Mouse (Mus musculus): ENCODE measurements around the gene Ssrp1. TPM values are rescaled to one million over a fixed set of nuclear protein-coding genes. Genes with fewer than 3 reads are reported as not detected.

Gene Ssrp1
- 64.4 and 82.2 TPM in 2 replicates for polyA plus RNA-seq (2012; rRNA removed)

GRCm38 (mm10) chr2:85037047-85038026 lies at the start of gene Ssrp1, which contains the start of gene P2rx3:
Gene Ssrp1 (plus strand): TSS chr2:85037234.
Gene P2rx3 (minus strand): TSS chr2:85037462.

GRCm38 (mm10) chr2:84987930-84988329 lies 49.1 kb upstream of the Ssrp1 start, which contains the start of gene Prg3:
Gene Prg3 (plus strand): TSS chr2:84988215.

GRCm38 (mm10) chr2:85047596-85048167 lies 10.6 kb downstream of the Ssrp1 start, which contains the start of gene Tnks1bp1:
Gene Tnks1bp1 (plus strand): TSS chr2:85048022.

Other genes with a start within 250 kb of the Ssrp1 start
- gene Ube2l6, start 238.4 kb upstream of the Ssrp1 start, polyA plus RNA-seq (2012; rRNA removed) = 11.1 and 16.7 TPM in 2 replicates
- not detected in 2 replicates for gene Smtnl1, start 214.6 kb upstream of the Ssrp1 start, polyA plus RNA-seq (2012; rRNA removed)
- gene Timm10, start 210.2 kb upstream of the Ssrp1 start, polyA plus RNA-seq (2012; rRNA removed) = 28.1 and 31.6 TPM in 2 replicates
- gene Slc43a1, start 198.4 kb upstream of the Ssrp1 start, polyA plus RNA-seq (2012; rRNA removed) = 10.5 and 10.6 TPM in 2 replicates
- gene Rtn4rl2, start 150.5 kb upstream of the Ssrp1 start, polyA plus RNA-seq (2012; rRNA removed) = 3.2 and 4.2 TPM in 2 replicates
- 27.0 and 31.9 TPM in 2 replicates for gene Slc43a3, start 100.7 kb upstream of the Ssrp1 start, polyA plus RNA-seq (2012; rRNA removed)
- 0.29 and 0.43 TPM in 2 replicates for gene Prg2, start 56.8 kb upstream of the Ssrp1 start, polyA plus RNA-seq (2012; rRNA removed)
- not detected in 2 replicates for gene Prg3, start 49.0 kb upstream of the Ssrp1 start, polyA plus RNA-seq (2012; rRNA removed)
- 0.49 and 0.66 TPM in 2 replicates for gene P2rx3, start 228 bp downstream of the Ssrp1 start, polyA plus RNA-seq (2012; rRNA removed)
- 133 and 136 TPM in 2 replicates for gene Tnks1bp1, start 10.8 kb downstream of the Ssrp1 start, polyA plus RNA-seq (2012; rRNA removed)
- 3.3 and 4.9 TPM in 2 replicates for gene Aplnr, start 99.0 kb downstream of the Ssrp1 start, polyA plus RNA-seq (2012; rRNA removed)
- 1.1 and 1.2 TPM in 2 replicates for gene Lrrc55, start 160.0 kb downstream of the Ssrp1 start, polyA plus RNA-seq (2012; rRNA removed)

Data from colon, adult 2 months (tissue).